Mouse (Mus musculus) ZHBTc4 (cell line): ENCODE results near the gene Gne.

Experiments used
- DNase-seq: peaks from one replicate; pipeline ENCODE4 v3.0.0-alpha.2; 2011; ENCODE audit warnings: low read depth, low spot score

Gne gene

GRCm38 (mm10) chr4:44025570-44025969, 58.4 kb downstream of the Gne start:
- DNase-seq = no peak

- no peak for DNase-seq
Measured at GRCm38 (mm10) chr4:44024241-44024640, 59.7 kb downstream of the Gne start.

GRCm38 (mm10) chr4:44023681-44024080, 60.3 kb downstream of the Gne start:
- no peak for DNase-seq

GRCm38 (mm10) chr4:44022766-44023165, 61.2 kb downstream of the Gne start:
- DNase-seq = no peak

- DNase-seq = no peak
Measured at GRCm38 (mm10) chr4:44022323-44022722, 61.7 kb downstream of the Gne start.

GRCm38 (mm10) chr4:44016791-44017190, 67.2 kb downstream of the Gne start:
- no peak for DNase-seq

- no peak for DNase-seq
Measured at GRCm38 (mm10) chr4:44016071-44016470, 67.9 kb downstream of the Gne start.

GRCm38 (mm10) chr4:44013391-44014070, 70.4 kb downstream of the Gne start:
- peak; percentile 36 for DNase-seq

- peak; percentile 98 for DNase-seq
Measured at GRCm38 (mm10) chr4:44012376-44013367, 71.3 kb downstream of the Gne start.

- DNase-seq = peak; percentile 34
Measured at GRCm38 (mm10) chr4:44011799-44012198, 72.2 kb downstream of the Gne start.

GRCm38 (mm10) chr4:44010893-44011292, 73.1 kb downstream of the Gne start:
- no peak for DNase-seq

- DNase-seq = peak; percentile 47
Measured at GRCm38 (mm10) chr4:44010176-44010575, 73.8 kb downstream of the Gne start.

- no peak for DNase-seq
Measured at GRCm38 (mm10) chr4:44004623-44005409, 79.2 kb downstream of the Gne start.

GRCm38 (mm10) chr4:44004126-44004525, 79.9 kb downstream of the Gne start, which contains the start of gene Clta:
Clta (plus strand) TSS chr4:44004452.
- peak; percentile 33 for DNase-seq

GRCm38 (mm10) chr4:44003622-44004021, 80.4 kb downstream of the Gne start:
- peak; percentile 66 for DNase-seq

- DNase-seq = no peak
Measured at GRCm38 (mm10) chr4:43994342-43994741, 89.6 kb downstream of the Gne start.

- DNase-seq = peak; percentile 74
Measured at GRCm38 (mm10) chr4:43993072-43993471, 90.9 kb downstream of the Gne start.

- no peak for DNase-seq
Measured at GRCm38 (mm10) chr4:43988976-43989375, 95.0 kb downstream of the Gne start.

- DNase-seq = no peak
Measured at GRCm38 (mm10) chr4:43984326-43984725, 99.7 kb downstream of the Gne start.
